In genomic region chr17:46298220-46298913, GRCm38 (mm10) we compare ENCODE assay signal across 8 mouse cellular contexts. TPM values are rescaled to one million over a fixed set of nuclear protein-coding genes. Genes with fewer than 3 reads are reported as not detected.
DNase-seq lines count a peak whose midpoint lies in the region; ATAC-seq and TF ChIP-seq lines count a peak whose summit lies in the region.

No protein-coding gene starts in this region.

- H3K4me3 ChIP-seq in G1E (ENCODE audit: low read depth, low read length) = peak overlapping the region; percentile 59; the same call in 1 of the 2 replicates
- peak overlapping the region; percentile 56 for H3K4me3 ChIP-seq in cerebellum, adult 2 months (replicated peaks; ENCODE audit: insufficient read depth, low read depth, low read length)
- H3K4me3 ChIP-seq in lung, embryonic 15.5 days = peak overlapping the region; percentile 49

- TF ChIP-seq POLR2A in cerebellum, adult 2 months (IDR thresholded peaks at IDR 0.05; ENCODE audit: borderline replicate concordance, insufficient read depth, low read length) = no peak

- H3K36me3 ChIP-seq in G1E (replicated peaks) = peaks cover 15% of the 10 kb centered on the region
- H3K36me3 ChIP-seq in lung, embryonic 15.5 days = no peaks in the 10 kb centered on the region

- H3K4me2 ChIP-seq in lung, embryonic 15.5 days = peak overlapping the region; percentile 99

- peak; percentile 45; the same call in 1 of the 2 replicates for ATAC-seq in G1E (ENCODE audit: extremely low read depth, insufficient number of reproducible peaks, low FRiP score, poor library complexity, severe bottlenecking)
- ATAC-seq in hematopoietic stem cell, adult 5-6 weeks (replicated peaks in 1 of 2; ENCODE audit: insufficient read depth in 1 of 2, low FRiP score in 2 of 2, low TSS enrichment in 1 of 2, low read depth in 1 of 2, poor library complexity in 2 of 2, severe bottlenecking in 2 of 2) = peak; percentile 79 to 84
- ATAC-seq in lung, embryonic 15.5 days (ENCODE audit: borderline replicate concordance, extremely low read depth, low FRiP score, low TSS enrichment) = peak; percentile 81

- no peaks in the 10 kb centered on the region for H3K9me3 ChIP-seq in G1E (replicated peaks)
- no peaks in the 10 kb centered on the region for H3K9me3 ChIP-seq in lung, embryonic 15.5 days

- DNase-seq in G1E (ENCODE audit: low spot score) = peak; percentile 79
- peak; percentile 78 to 89 for DNase-seq in cerebellum, adult 2 months
- DNase-seq in forelimb bud, embryonic 11.5 days (ENCODE audit: low read depth, low spot score) = peak; percentile 85
- DNase-seq in layer of hippocampus, adult 8-10 months (ENCODE audit: low spot score in 2 of 2) = peak; percentile 73 to 84
- DNase-seq in ovary, adult 18-20 months (ENCODE audit: low spot score) = peak; percentile 58
- DNase-seq in thymus, postnatal 0 days (ENCODE audit: low spot score) = peak; percentile 76

- H3K27ac ChIP-seq in cerebellum, adult 2 months (ENCODE audit: insufficient read depth, low read length) = no peak overlapping the region
- no peak overlapping the region for H3K27ac ChIP-seq in lung, embryonic 15.5 days

- H3K27me3 ChIP-seq in G1E (ENCODE audit: insufficient read depth, low read length) = peaks cover 51% of the 10 kb centered on the region
- H3K27me3 ChIP-seq in cerebellum, adult 2 months (ENCODE audit: control insufficient read depth, insufficient read depth, low read length) = no peaks in the 10 kb centered on the region
- peaks cover 50% of the 10 kb centered on the region for H3K27me3 ChIP-seq in lung, embryonic 15.5 days

- peak; percentile 79 for TF ChIP-seq CTCF in G1E (IDR thresholded peaks at IDR 0.05; ENCODE audit: low read depth, low read length)
- peak; percentile 89 for TF ChIP-seq CTCF in cerebellum, adult 2 months (IDR thresholded peaks at IDR 0.05; ENCODE audit: borderline replicate concordance, insufficient read depth, low read depth, low read length)

- H3K4me1 ChIP-seq in G1E (ENCODE audit: insufficient read depth, low read depth, low read length) = peaks cover 17% of the 10 kb centered on the region
- no peaks in the 10 kb centered on the region for H3K4me1 ChIP-seq in cerebellum, adult 2 months (ENCODE audit: control insufficient read depth, insufficient read depth, low read length)
- H3K4me1 ChIP-seq in lung, embryonic 15.5 days = peaks cover 14% of the 10 kb centered on the region

- WGBS in cerebellum, adult 2 months = under 1% methylated on average over 48 of the region's 48 CpGs
- under 1% methylated on average over 48 of the region's 48 CpGs for WGBS in lung, embryonic 15.5 days

- H3K9ac ChIP-seq in lung, embryonic 15.5 days = peak overlapping the region; percentile 48

RNA-seq across cellular contexts. Expression of gene Dlk2, which starts 1.1 kb away (rescaled TPM):
- total RNA-seq in G1E (2014; fragmentation: Nextera tagmentation) (not detected in 2 replicates), G1E (2017) (0.22 TPM in 1 of 2 replicates, not detected in the other)
- polyA plus RNA-seq in G1E (2012) = not detected in 2 replicates
- polyA plus RNA-seq in cerebellum, adult 2 months (2012; rRNA removed) = 8.8 and 9.0 TPM in 2 replicates
- not detected in 2 replicates for total RNA-seq in hematopoietic stem cell, adult 5-6 weeks (2017)
- total RNA-seq in layer of hippocampus, adult 8-10 months (2022) = 10 to 100 TPM; 41.3 to 51.6 (median 41.8) TPM
- 0.93 and 1.7 TPM in 2 replicates for polyA plus RNA-seq in lung, embryonic 15.5 days (2015; fragmentation: Nextera tagmentation; extraction: Ambion mirVana)
- polyA plus RNA-seq in thymus, postnatal 0 days (2015; fragmentation: Nextera tagmentation; extraction: Ambion mirVana) = 8.1 and 9.6 TPM in 2 replicates

RNA-seq across cellular contexts. Expression of gene Tjap1, which starts 15.5 kb away (rescaled TPM):
- total RNA-seq in G1E (2014; fragmentation: Nextera tagmentation) (35.3 and 48.1 TPM in 2 replicates), G1E (2017) (12.9 and 13.0 TPM in 2 replicates)
- polyA plus RNA-seq in G1E (2012) = 110 and 121 TPM in 2 replicates
- polyA plus RNA-seq in cerebellum, adult 2 months (2012; rRNA removed) = 64.8 and 65.9 TPM in 2 replicates
- total RNA-seq in hematopoietic stem cell, adult 5-6 weeks (2017) = 9.6 and 30.5 TPM in 2 replicates
- 10 to 100 TPM; 38.3 to 60.4 (median 48.0) TPM for total RNA-seq in layer of hippocampus, adult 8-10 months (2022)
- 36.2 and 37.5 TPM in 2 replicates for polyA plus RNA-seq in lung, embryonic 15.5 days (2015; fragmentation: Nextera tagmentation; extraction: Ambion mirVana)
- polyA plus RNA-seq in thymus, postnatal 0 days (2015; fragmentation: Nextera tagmentation; extraction: Ambion mirVana) = 26.8 and 27.6 TPM in 2 replicates

RNA-seq across cellular contexts. Expression of gene Abcc10, which starts 29.8 kb away (rescaled TPM):
- total RNA-seq in G1E (2014; fragmentation: Nextera tagmentation) (8.6 and 9.4 TPM in 2 replicates), G1E (2017) (3.1 and 3.8 TPM in 2 replicates)
- polyA plus RNA-seq in G1E (2012) = 11.6 and 11.7 TPM in 2 replicates
- polyA plus RNA-seq in cerebellum, adult 2 months (2012; rRNA removed) = 17.2 and 18.6 TPM in 2 replicates
- total RNA-seq in hematopoietic stem cell, adult 5-6 weeks (2017) = 1.3 and 2.2 TPM in 2 replicates
- 10 to 100 TPM in 2 of 4 experiments, 1 to 10 TPM in 2; 9.8 to 12.0 (median 10.0) TPM for total RNA-seq in layer of hippocampus, adult 8-10 months (2022)
- polyA plus RNA-seq in lung, embryonic 15.5 days (2015; fragmentation: Nextera tagmentation; extraction: Ambion mirVana) = 3.9 and 5.3 TPM in 2 replicates
- polyA plus RNA-seq in thymus, postnatal 0 days (2015; fragmentation: Nextera tagmentation; extraction: Ambion mirVana) = 3.5 and 4.0 TPM in 2 replicates

RNA-seq across cellular contexts. Expression of gene Lrrc73, which starts 45.0 kb away (rescaled TPM):
- total RNA-seq in G1E (2014; fragmentation: Nextera tagmentation) (0.38 TPM in 1 of 2 replicates, not detected in the other), G1E (2017) (0.27 and 0.70 TPM in 2 replicates)
- 1.5 and 2.4 TPM in 2 replicates for polyA plus RNA-seq in G1E (2012)
- polyA plus RNA-seq in cerebellum, adult 2 months (2012; rRNA removed) = 26.8 and 28.1 TPM in 2 replicates
- total RNA-seq in hematopoietic stem cell, adult 5-6 weeks (2017) = 0.25 TPM in 1 of 2 replicates, not detected in the other
- 10 to 100 TPM; 55.1 to 62.2 (median 58.1) TPM for total RNA-seq in layer of hippocampus, adult 8-10 months (2022)
- 0.66 and 0.79 TPM in 2 replicates for polyA plus RNA-seq in lung, embryonic 15.5 days (2015; fragmentation: Nextera tagmentation; extraction: Ambion mirVana)
- 1.1 and 1.2 TPM in 2 replicates for polyA plus RNA-seq in thymus, postnatal 0 days (2015; fragmentation: Nextera tagmentation; extraction: Ambion mirVana)

RNA-seq across cellular contexts. Expression of gene Yipf3, which starts 50.5 kb away (rescaled TPM):
- total RNA-seq in G1E (2014; fragmentation: Nextera tagmentation) (31.3 and 32.5 TPM in 2 replicates), G1E (2017) (28.1 and 40.0 TPM in 2 replicates)
- polyA plus RNA-seq in G1E (2012) = 72.2 and 72.4 TPM in 2 replicates
- polyA plus RNA-seq in cerebellum, adult 2 months (2012; rRNA removed) = 111 and 117 TPM in 2 replicates
- total RNA-seq in hematopoietic stem cell, adult 5-6 weeks (2017) = 29.2 and 56.5 TPM in 2 replicates
- total RNA-seq in layer of hippocampus, adult 8-10 months (2022) = 10 to 100 TPM; 78.5 to 96.9 (median 84.1) TPM
- 102 and 118 TPM in 2 replicates for polyA plus RNA-seq in lung, embryonic 15.5 days (2015; fragmentation: Nextera tagmentation; extraction: Ambion mirVana)
- polyA plus RNA-seq in thymus, postnatal 0 days (2015; fragmentation: Nextera tagmentation; extraction: Ambion mirVana) = 119 and 124 TPM in 2 replicates
